Mouse (Mus musculus): ENCODE measurements at regions not wholly inside any gene's neighbourhood (a gene's known extent, or its start where the extent isn't known, plus 50 kb on each side); places are given as distances from the start of the nearest gene placed in this dataset.
"Not testable (repeated sequence)": the region's sequence is repeated elsewhere in the genome, so short reads cannot be mapped to it uniquely, and the experiment has no call there.

DNA sequence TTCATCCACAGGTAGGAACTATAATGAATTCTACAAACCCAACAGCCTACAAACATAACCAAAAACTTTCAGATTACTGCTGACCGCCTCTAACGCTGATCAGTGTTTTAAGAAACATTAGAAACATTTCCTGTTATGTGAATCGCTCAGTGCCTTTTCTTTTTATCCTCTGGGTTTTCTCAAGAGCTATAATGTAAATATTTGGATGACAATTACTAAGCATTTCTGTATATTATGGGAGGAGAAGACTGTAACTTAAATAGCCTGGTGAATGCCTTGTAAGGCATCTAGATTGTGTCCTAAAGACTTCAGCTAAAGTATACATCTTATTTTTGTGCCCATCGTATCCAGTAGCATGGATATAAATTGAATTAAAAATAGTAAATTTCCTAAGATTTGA, 465.9 kb upstream of the Acvr2a start:
- H3K27me3 ChIP-seq (ENCODE audit: control insufficient read depth, insufficient read depth, low read length): no peaks in the 10 kb centered on the region
- 93% methylated on average over 4 of the region's 4 CpGs for WGBS
- no peak overlapping the region for H3K4me3 ChIP-seq (replicated peaks; ENCODE audit: insufficient read depth, low read depth, low read length)
- H3K4me1 ChIP-seq (ENCODE audit: control insufficient read depth, insufficient read depth, low read length): no peaks in the 10 kb centered on the region
- no peak for DNase-seq
- no peak for TF ChIP-seq CTCF (IDR thresholded peaks at IDR 0.05; ENCODE audit: borderline replicate concordance, insufficient read depth, low read depth, low read length)
- TF ChIP-seq POLR2A (IDR thresholded peaks at IDR 0.05; ENCODE audit: borderline replicate concordance, insufficient read depth, low read length): no peak
- H3K27ac ChIP-seq (ENCODE audit: insufficient read depth, low read length): no peak overlapping the region

DNA sequence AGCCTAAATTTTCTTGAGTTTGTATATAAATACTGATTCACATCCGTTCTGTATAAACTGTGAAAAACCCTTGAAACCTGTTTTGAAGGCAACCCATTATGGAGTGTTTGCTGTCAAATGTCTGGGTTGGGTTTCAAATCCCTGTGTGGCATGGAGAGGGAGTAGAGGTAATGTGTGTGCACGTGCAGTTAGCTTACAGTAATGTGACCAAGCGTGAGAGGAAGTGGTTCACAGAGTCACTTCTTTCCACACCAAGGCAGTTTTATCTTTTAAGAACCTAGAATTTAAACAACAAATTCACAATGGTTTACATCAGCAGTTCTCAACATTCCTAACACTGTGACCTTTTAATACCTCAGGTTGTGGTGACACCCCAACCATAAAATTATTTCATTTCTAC, 464.1 kb upstream of the Acvr2a start:
- Histone ChIP-seq H3K27me3 (ENCODE audit: control insufficient read depth, insufficient read depth, low read length) (no peaks in the 10 kb centered on the region), H3K4me3 (replicated peaks; ENCODE audit: insufficient read depth, low read depth, low read length) (no peak overlapping the region), H3K27ac (ENCODE audit: insufficient read depth, low read length) (no peak overlapping the region), H3K4me1 (ENCODE audit: control insufficient read depth, insufficient read depth, low read length) (no peaks in the 10 kb centered on the region)
- TF ChIP-seq CTCF (IDR thresholded peaks at IDR 0.05; ENCODE audit: borderline replicate concordance, insufficient read depth, low read depth, low read length) (no peak), POLR2A (IDR thresholded peaks at IDR 0.05; ENCODE audit: borderline replicate concordance, insufficient read depth, low read length) (no peak)
- WGBS: 94% methylated on average over 3 of the region's 3 CpGs
- no peak for DNase-seq

DNA sequence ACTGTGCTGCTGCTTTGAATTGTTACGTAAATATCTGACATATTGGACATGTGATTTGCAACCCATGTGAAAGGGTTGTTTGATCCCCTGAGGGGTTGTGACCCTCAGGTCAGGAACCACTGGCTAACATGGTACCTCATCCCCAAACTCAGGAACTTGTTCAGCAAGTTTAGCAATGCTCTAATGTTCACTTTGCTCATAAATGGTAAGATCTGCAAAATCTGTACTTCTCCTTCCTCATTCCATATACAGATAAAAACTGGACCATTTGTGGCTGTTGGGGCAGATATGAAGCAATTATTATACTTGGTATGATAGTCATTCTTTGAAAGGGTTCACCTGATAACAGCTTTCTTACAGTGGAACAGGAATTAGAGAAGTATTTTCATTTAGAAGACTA, 463.7 kb upstream of the Acvr2a start:
- 98% methylated on average over 1 of the region's 1 CpGs for WGBS

DNA sequence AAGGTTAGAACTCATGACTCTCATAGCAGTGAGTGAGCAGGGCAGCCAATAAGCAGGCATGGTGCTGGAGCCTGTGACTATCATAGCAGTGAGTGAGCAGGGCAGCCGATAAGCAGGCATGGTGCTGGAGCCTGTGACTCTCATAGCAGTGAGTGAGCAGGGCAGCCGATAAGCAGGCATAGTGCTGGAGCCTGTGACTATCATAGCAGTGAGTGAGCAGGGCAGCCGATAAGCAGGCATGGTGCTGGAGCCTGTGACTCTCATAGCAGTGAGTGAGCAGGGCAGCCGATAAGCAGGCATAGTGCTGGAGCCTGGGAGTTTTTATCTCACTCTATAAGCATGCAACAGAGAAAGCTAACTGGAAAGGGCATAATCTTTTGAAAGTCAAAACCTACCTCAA, 442.3 kb upstream of the Acvr2a start:
- WGBS: 85% methylated on average over 4 of the region's 4 CpGs
- not testable (repeated sequence) for DNase-seq; H3K4me3 ChIP-seq (replicated peaks; ENCODE audit: insufficient read depth, low read depth, low read length); H3K27ac ChIP-seq (ENCODE audit: insufficient read depth, low read length); H3K4me1 ChIP-seq (ENCODE audit: control insufficient read depth, insufficient read depth, low read length); H3K27me3 ChIP-seq (ENCODE audit: control insufficient read depth, insufficient read depth, low read length)

More for the DNA sequence above, 463.7 kb upstream of the Acvr2a start:
- TF ChIP-seq CTCF (IDR thresholded peaks at IDR 0.05; ENCODE audit: borderline replicate concordance, insufficient read depth, low read depth, low read length) (no peak), POLR2A (IDR thresholded peaks at IDR 0.05; ENCODE audit: borderline replicate concordance, insufficient read depth, low read length) (no peak)
- H3K4me3 ChIP-seq (replicated peaks; ENCODE audit: insufficient read depth, low read depth, low read length): no peak overlapping the region
- H3K27me3 ChIP-seq (ENCODE audit: control insufficient read depth, insufficient read depth, low read length): no peaks in the 10 kb centered on the region
- no peaks in the 10 kb centered on the region for H3K4me1 ChIP-seq (ENCODE audit: control insufficient read depth, insufficient read depth, low read length)
- DNase-seq: no peak
- no peak overlapping the region for H3K27ac ChIP-seq (ENCODE audit: insufficient read depth, low read length)

DNA sequence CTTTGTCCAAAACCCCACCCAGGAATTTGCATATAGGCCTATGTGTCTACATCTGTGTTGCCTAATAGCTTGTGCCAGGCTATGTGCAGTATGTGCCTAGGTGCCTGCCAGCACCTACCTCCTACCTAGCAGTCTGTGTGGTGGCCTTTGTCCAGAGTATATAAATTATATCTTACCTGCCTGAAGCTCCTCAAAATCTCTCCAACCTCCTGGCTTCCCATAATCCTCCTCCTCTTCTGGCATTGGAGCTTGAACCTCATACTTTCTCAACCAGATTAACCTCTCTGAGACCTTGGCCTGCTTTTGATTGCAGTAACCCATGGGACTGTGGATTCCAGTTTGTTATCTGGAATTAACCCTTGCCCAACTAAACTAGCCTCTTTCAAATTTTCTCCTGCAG, 440.8 kb upstream of the Acvr2a start:
- H3K27ac ChIP-seq (ENCODE audit: insufficient read depth, low read length): no peak overlapping the region
- TF ChIP-seq CTCF (IDR thresholded peaks at IDR 0.05; ENCODE audit: borderline replicate concordance, insufficient read depth, low read depth, low read length): no peak
- no peak for TF ChIP-seq POLR2A (IDR thresholded peaks at IDR 0.05; ENCODE audit: borderline replicate concordance, insufficient read depth, low read length)
- no peak overlapping the region for H3K4me3 ChIP-seq (replicated peaks; ENCODE audit: insufficient read depth, low read depth, low read length)
- no peak for DNase-seq
- no peaks in the 10 kb centered on the region for H3K4me1 ChIP-seq (ENCODE audit: control insufficient read depth, insufficient read depth, low read length)
- no peaks in the 10 kb centered on the region for H3K27me3 ChIP-seq (ENCODE audit: control insufficient read depth, insufficient read depth, low read length)

DNA sequence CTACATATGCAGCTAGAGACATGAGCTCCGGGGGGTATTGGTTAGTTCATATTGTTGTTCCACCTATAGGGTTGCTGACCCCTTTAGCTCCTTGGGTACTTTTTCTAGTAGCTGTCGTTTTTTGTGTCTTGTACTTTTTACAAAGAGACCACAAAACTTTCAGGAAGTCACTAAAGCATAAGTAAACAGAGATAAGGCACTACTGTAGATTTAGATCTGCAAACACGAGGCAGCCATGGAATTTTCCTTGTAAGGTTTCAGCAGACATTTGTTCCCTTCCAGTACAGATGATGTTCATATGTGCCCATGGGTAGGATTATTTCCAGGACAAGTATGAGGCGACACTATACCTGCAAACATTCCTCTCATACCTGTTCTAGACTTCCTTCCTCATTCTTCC, 439.6 kb upstream of the Acvr2a start:
- WGBS: 77% methylated on average over 4 of the region's 4 CpGs

DNA sequence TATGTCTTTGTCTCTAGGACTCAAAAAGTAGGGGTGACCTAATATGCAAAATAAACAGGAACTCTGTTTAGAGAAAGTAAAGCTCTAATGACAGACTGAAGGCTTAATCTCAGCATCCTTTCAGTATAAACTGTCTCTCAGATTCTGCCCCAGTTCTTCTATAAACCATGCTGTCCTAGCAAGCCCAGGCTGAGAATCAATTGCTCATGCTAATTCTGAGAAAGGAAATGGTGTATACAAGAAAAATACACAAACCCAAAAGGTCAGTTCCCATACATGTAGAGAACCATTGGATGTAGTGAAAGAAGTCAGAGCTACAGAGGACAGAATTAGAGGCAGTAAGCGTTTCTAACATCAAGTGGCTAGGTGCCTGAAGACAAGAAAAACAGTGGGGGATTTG, 435.7 kb upstream of the Acvr2a start:
- Histone ChIP-seq H3K27me3 (ENCODE audit: control insufficient read depth, insufficient read depth, low read length) (no peaks in the 10 kb centered on the region), H3K27ac (ENCODE audit: insufficient read depth, low read length) (no peak overlapping the region), H3K4me3 (replicated peaks; ENCODE audit: insufficient read depth, low read depth, low read length) (no peak overlapping the region), H3K4me1 (ENCODE audit: control insufficient read depth, insufficient read depth, low read length) (no peaks in the 10 kb centered on the region)
- 84% methylated on average over 1 of the region's 1 CpGs for WGBS
- TF ChIP-seq POLR2A (IDR thresholded peaks at IDR 0.05; ENCODE audit: borderline replicate concordance, insufficient read depth, low read length) (no peak), CTCF (IDR thresholded peaks at IDR 0.05; ENCODE audit: borderline replicate concordance, insufficient read depth, low read depth, low read length) (no peak)
- no peak for DNase-seq

More for the DNA sequence above, 439.6 kb upstream of the Acvr2a start:
- Histone ChIP-seq H3K4me3 (replicated peaks; ENCODE audit: insufficient read depth, low read depth, low read length) (no peak overlapping the region), H3K4me1 (ENCODE audit: control insufficient read depth, insufficient read depth, low read length) (no peaks in the 10 kb centered on the region), H3K27ac (ENCODE audit: insufficient read depth, low read length) (no peak overlapping the region), H3K27me3 (ENCODE audit: control insufficient read depth, insufficient read depth, low read length) (no peaks in the 10 kb centered on the region)
- TF ChIP-seq CTCF (IDR thresholded peaks at IDR 0.05; ENCODE audit: borderline replicate concordance, insufficient read depth, low read depth, low read length): no peak
- TF ChIP-seq POLR2A (IDR thresholded peaks at IDR 0.05; ENCODE audit: borderline replicate concordance, insufficient read depth, low read length): no peak
- DNase-seq: no peak

DNA sequence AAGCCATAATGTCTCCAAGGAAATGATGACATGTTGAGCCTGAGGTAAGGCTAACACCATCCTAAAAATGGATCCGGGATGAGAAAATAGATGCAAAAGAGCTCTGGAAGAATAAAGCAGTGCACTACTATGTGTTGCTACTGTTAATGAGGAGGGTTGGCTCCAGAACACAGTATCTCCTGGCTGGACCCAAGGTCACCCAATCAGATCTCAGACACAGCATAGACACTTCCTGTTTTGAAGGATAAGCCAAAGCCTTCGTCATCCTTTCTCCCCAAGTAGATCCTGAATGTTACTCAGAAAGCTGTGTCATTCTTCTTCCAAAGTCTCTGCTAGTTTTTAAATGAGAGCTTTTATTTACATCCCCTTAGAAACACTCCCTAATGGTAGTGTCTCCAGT, 435.2 kb upstream of the Acvr2a start:
- Histone ChIP-seq H3K4me1 (ENCODE audit: control insufficient read depth, insufficient read depth, low read length) (no peaks in the 10 kb centered on the region), H3K27me3 (ENCODE audit: control insufficient read depth, insufficient read depth, low read length) (no peaks in the 10 kb centered on the region), H3K27ac (ENCODE audit: insufficient read depth, low read length) (no peak overlapping the region), H3K4me3 (replicated peaks; ENCODE audit: insufficient read depth, low read depth, low read length) (no peak overlapping the region)
- WGBS: 93% methylated on average over 2 of the region's 2 CpGs
- DNase-seq: no peak
- TF ChIP-seq CTCF (IDR thresholded peaks at IDR 0.05; ENCODE audit: borderline replicate concordance, insufficient read depth, low read depth, low read length): no peak
- no peak for TF ChIP-seq POLR2A (IDR thresholded peaks at IDR 0.05; ENCODE audit: borderline replicate concordance, insufficient read depth, low read length)

DNA sequence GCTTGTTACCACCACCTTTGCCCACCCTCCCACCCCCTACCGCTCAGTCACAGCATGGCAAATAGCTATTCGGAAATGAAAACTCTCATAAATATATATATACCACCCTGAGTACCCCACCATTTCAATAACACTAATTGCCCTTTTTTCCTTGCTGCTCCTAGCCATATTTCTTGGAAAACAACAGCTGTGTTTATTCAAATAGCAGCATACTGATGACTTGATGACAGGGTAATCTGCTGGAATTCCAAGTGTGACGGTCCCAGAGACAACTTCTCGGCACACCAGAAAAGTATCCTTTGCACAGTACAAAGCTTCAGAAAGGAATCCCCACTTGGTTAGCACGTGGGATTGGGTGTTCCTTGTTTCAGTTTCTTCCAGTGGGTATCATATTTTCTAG, 433.8 kb upstream of the Acvr2a start:
- H3K27me3 ChIP-seq (ENCODE audit: control insufficient read depth, insufficient read depth, low read length): no peaks in the 10 kb centered on the region
- H3K27ac ChIP-seq (ENCODE audit: insufficient read depth, low read length): no peak overlapping the region
- TF ChIP-seq POLR2A (IDR thresholded peaks at IDR 0.05; ENCODE audit: borderline replicate concordance, insufficient read depth, low read length) (no peak), CTCF (IDR thresholded peaks at IDR 0.05; ENCODE audit: borderline replicate concordance, insufficient read depth, low read depth, low read length) (no peak)
- H3K4me3 ChIP-seq (replicated peaks; ENCODE audit: insufficient read depth, low read depth, low read length): no peak overlapping the region
- WGBS: 67% methylated on average over 5 of the region's 5 CpGs
- no peaks in the 10 kb centered on the region for H3K4me1 ChIP-seq (ENCODE audit: control insufficient read depth, insufficient read depth, low read length)
- DNase-seq: no peak
